Mouse (Mus musculus) erythroblast, embryonic 14.5 days (primary cell): Measurements from ENCODE around the gene BC048562.

Experiments used
- GATA1 ChIP-seq: IDR thresholded peaks from 2 replicates; pipeline ENCODE4 v1.6.1; 2012; ENCODE audit warnings: low read length, inconsistent platforms, mixed read lengths
- TAL1 ChIP-seq: IDR thresholded peaks from 3 replicates; pipeline ENCODE4 v1.6.1; 2012; ENCODE audit warnings: low read length, inconsistent platforms, mixed read lengths

GRCm38 (mm10) chr9:108480813-108481519, 44.7 kb downstream of the BC048562 start:
- TF ChIP-seq TAL1 (no peak), GATA1 (no peak)
